Mouse (Mus musculus) embryonic fibroblast, embryonic 13.5 days (primary cell): ENCODE results near the gene Rapgef2. TPM values are rescaled to one million over a fixed set of nuclear protein-coding genes. Genes with fewer than 3 reads are reported as not detected.

ENCODE experiments used
- H3K27ac ChIP-seq: 2 replicates; pipeline ENCODE4 v1.5.1; 2012; ENCODE audit warnings: low read length, control low read depth, inconsistent platforms; ENCODE audit not compliant: insufficient read depth
- H3K4me1 ChIP-seq: 2 replicates; pipeline ENCODE4 v1.6.1; 2011; ENCODE audit warnings: low read length; ENCODE audit not compliant: control insufficient read depth, insufficient read depth
- H3K4me3 ChIP-seq: 2 replicates; pipeline ENCODE4 v1.5.1; 2011; ENCODE audit warnings: mild to moderate bottlenecking, control low read depth, low read length; ENCODE audit not compliant: insufficient read depth
- CTCF ChIP-seq: IDR thresholded peaks from 2 replicates; pipeline ENCODE4 v1.5.1; 2011; ENCODE audit warnings: mild to moderate bottlenecking, control low read depth, low read length, moderate library complexity, borderline replicate concordance; ENCODE audit not compliant: insufficient read depth
- POLR2A ChIP-seq: IDR thresholded peaks from 2 replicates; pipeline ENCODE4 v1.6.1; 2011; ENCODE audit warnings: low read depth, mild to moderate bottlenecking, control low read depth, low read length, moderate library complexity
- polyA plus RNA-seq: library from polyadenylated mRNA; stranded (reverse); fragments of >200 nt; gene quantifications from 2 replicates; pipeline ENCODE4 v1.2.4, GENCODE M21; 2011; ENCODE audit warnings: low read depth; ENCODE audit not compliant: missing spikeins, insufficient read length

Gene Rapgef2
- polyA plus RNA-seq, 1 experiment = 21.7 TPM

DNA sequence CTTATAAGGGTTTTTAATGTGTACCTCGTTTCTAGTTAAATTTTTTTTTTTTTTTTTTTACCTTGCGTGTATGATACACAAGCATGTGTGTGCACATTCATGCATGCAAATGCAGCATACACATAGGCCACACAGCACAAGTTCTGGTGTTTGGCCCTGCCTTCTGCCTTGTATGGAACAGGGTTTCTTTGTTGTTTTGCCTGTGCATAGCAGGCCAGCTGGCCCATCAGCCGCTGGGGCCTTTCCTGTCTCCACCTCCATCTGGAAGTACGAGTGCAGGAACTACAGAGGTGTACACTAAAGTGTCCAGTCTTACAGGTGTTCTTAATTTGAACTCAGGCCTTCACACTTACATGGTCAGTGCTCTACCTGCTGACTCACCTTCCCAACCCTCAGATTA is 80.3 kb downstream of the Rapgef2 start:
- Histone ChIP-seq H3K27ac (no peak overlapping the region), H3K4me3 (no peak overlapping the region), H3K4me1 (peaks cover 3% of the 10 kb centered on the region; the same call in 1 of the 2 replicates)
- no peak for TF ChIP-seq POLR2A
- no peak for TF ChIP-seq CTCF

DNA sequence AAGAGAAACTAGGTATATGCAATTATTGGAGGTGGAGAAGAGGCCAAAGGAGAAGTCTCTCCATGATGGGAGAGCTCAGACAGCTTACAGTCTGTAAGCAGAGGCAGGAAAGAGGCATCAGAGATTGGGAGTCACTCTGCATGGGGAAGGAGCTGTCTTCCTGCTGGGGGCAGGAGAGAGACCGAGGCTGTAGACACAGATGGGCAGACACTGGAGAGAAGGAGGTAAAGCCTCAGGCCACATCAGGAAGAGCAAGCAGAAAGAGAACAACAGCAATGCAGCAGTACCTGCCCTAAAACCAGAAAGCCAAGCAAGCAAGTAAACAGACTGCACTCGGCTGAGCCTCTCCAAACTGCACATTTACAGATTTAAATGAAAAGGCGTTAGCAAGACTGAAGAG is 81.2 kb downstream of the Rapgef2 start:
- Histone ChIP-seq H3K4me3 (no peak overlapping the region), H3K4me1 (peaks cover 3% of the 10 kb centered on the region; the same call in 1 of the 2 replicates), H3K27ac (no peak overlapping the region)
- no peak for TF ChIP-seq CTCF
- no peak for TF ChIP-seq POLR2A

- H3K4me3 ChIP-seq = no peak overlapping the region
- H3K27ac ChIP-seq = no peak overlapping the region
- H3K4me1 ChIP-seq = peaks cover 3% of the 10 kb centered on the region; the same call in 1 of the 2 replicates
- TF ChIP-seq POLR2A (no peak), CTCF (no peak)
These were observed 82.1 kb downstream of the Rapgef2 start for GRCm38 (mm10) chr3:79204261-79204660.

GRCm38 (mm10) chr3:79203821-79204220 is 82.5 kb downstream of the Rapgef2 start:
- H3K27ac ChIP-seq = no peak overlapping the region
- no peak for TF ChIP-seq POLR2A
- TF ChIP-seq CTCF = no peak

DNA sequence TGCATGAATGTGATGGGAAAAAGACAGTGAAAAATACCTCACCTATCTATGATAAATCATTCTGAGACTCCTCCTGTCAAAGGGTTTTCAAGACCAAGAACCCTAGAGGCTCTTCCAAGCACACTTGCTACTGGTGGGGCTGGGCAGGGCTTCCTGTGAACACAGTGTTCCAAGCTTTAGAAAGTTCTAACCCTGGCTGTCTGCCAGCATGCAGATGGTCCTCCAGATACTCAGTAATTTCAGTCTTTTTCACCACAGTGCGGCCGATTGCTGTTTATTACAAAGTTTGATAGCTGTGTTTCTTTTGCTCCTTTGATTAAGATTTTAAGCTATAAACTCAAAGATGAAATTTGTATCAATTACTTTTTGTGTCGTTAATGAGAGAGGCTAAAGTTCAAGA is 83.1 kb downstream of the Rapgef2 start:
- Histone ChIP-seq H3K4me1 (peaks cover 3% of the 10 kb centered on the region; the same call in 1 of the 2 replicates), H3K4me3 (no peak overlapping the region), H3K27ac (no peak overlapping the region)
- no peak for TF ChIP-seq POLR2A
- no peak for TF ChIP-seq CTCF

More at GRCm38 (mm10) chr3:79203821-79204220, 82.5 kb downstream of the Rapgef2 start:
- Histone ChIP-seq H3K4me1 (peaks cover 3% of the 10 kb centered on the region; the same call in 1 of the 2 replicates), H3K4me3 (no peak overlapping the region)

GRCm38 (mm10) chr3:79202275-79203153 is 83.8 kb downstream of the Rapgef2 start:
- H3K27ac ChIP-seq = no peak overlapping the region
- H3K4me3 ChIP-seq = no peak overlapping the region
- H3K4me1 ChIP-seq = peaks cover 3% of the 10 kb centered on the region; the same call in 1 of the 2 replicates
- no peak for TF ChIP-seq POLR2A
- TF ChIP-seq CTCF = peak; percentile 86

GRCm38 (mm10) chr3:79196708-79197437 is 89.4 kb downstream of the Rapgef2 start:
- peaks cover 17% of the 10 kb centered on the region for H3K4me1 ChIP-seq
- no peak for TF ChIP-seq POLR2A
- peak; percentile 63; the same call in 1 of the 2 replicates for TF ChIP-seq CTCF
- H3K27ac ChIP-seq = no peak overlapping the region
- H3K4me3 ChIP-seq = no peak overlapping the region

DNA sequence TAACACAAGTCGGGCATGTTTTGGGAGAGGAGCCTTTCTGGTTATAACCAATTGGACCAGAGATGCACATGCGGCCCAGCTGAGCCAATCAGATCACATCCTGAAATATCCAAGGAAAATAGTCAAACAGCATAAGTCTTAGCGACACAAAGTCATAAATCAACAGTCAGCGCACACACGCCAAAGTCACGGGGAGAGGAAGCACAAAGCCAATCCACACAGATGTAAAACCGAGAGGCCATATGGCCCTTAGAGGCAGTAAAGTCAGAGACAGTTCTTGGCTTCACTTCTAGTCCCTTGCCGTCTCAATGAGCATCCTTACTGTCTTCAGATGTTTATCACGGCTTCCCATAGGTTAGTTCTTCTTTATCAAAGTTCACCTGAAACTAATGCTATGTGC is 91.0 kb downstream of the Rapgef2 start:
- Histone ChIP-seq H3K4me1 (peaks cover 17% of the 10 kb centered on the region), H3K27ac (no peak overlapping the region), H3K4me3 (no peak overlapping the region)
- TF ChIP-seq CTCF = no peak
- TF ChIP-seq POLR2A = no peak

- H3K27ac ChIP-seq = no peak overlapping the region
- TF ChIP-seq POLR2A (no peak), CTCF (no peak)
- no peak overlapping the region for H3K4me3 ChIP-seq
- peaks cover 17% of the 10 kb centered on the region for H3K4me1 ChIP-seq
These were observed 92.1 kb downstream of the Rapgef2 start for GRCm38 (mm10) chr3:79194111-79194793.
